Mouse (Mus musculus) MEL (cell line): ENCODE results near the gene Lama5. TPM values are rescaled to one million over a fixed set of nuclear protein-coding genes. Genes with fewer than 3 reads are reported as not detected.

Experiments
- DNase-seq: peaks from one replicate; pipeline ENCODE4 v3.0.0; 2011; ENCODE audit warnings: low read depth, low spot score
- H3K27ac ChIP-seq: 2 replicates; pipeline ENCODE4 v1.5.1; 2012; ENCODE audit warnings: low read depth, mild to moderate bottlenecking, control low read depth, low read length, moderate library complexity; ENCODE audit not compliant: control insufficient read depth
- H3K27me3 ChIP-seq, 2 experiments: fragments of 150-350 bp in 1 of 2; sonication (generic) in 1 of 2; 2 replicates each; pipeline ENCODE4 v1.6.1; 2012; ENCODE audit warnings: low read length in 2 of 2, mild to moderate bottlenecking in 2 of 2, improper control_type of control experiment in 1 of 2, moderate library complexity in 1 of 2; ENCODE audit not compliant: insufficient read depth in 2 of 2, control insufficient read depth in 1 of 2
- H3K36me3 ChIP-seq, 2 experiments: 2 replicates each; pipeline ENCODE4 v1.6.1; 2012 to 2014; ENCODE audit warnings: low read length in 2 of 2, improper control_type of control experiment in 1 of 2, inconsistent platforms in 1 of 2, mild to moderate bottlenecking in 1 of 2; ENCODE audit not compliant: insufficient read depth in 2 of 2, control insufficient read depth in 1 of 2
- H3K4me1 ChIP-seq, 2 experiments: fragments of 150-350 bp in 1 of 2; sonication (generic) in 1 of 2; 2 replicates each; pipeline ENCODE4 v1.6.1; 2012; ENCODE audit warnings: low read length in 2 of 2, improper control_type of control experiment in 1 of 2, mild to moderate bottlenecking in 1 of 2; ENCODE audit not compliant: insufficient read depth in 2 of 2, control insufficient read depth in 1 of 2
- H3K4me3 ChIP-seq, 2 experiments: fragments of 150-350 bp in 1 of 2; sonication (generic) in 1 of 2; 2 replicates each; pipeline ENCODE4 v1.5.1; 2012; ENCODE audit warnings: low read depth in 2 of 2, low read length in 2 of 2, mild to moderate bottlenecking in 2 of 2, moderate library complexity in 2 of 2, control low read depth in 1 of 2, improper control_type of control experiment in 1 of 2; ENCODE audit not compliant: control insufficient read depth in 1 of 2, insufficient read depth in 1 of 2
- H3K79me2 ChIP-seq: 2 replicates; pipeline ENCODE4 v1.6.1; 2012; ENCODE audit warnings: mild to moderate bottlenecking, low read length, moderate library complexity; ENCODE audit not compliant: control insufficient read depth, poor library complexity, insufficient read depth
- H3K9ac ChIP-seq: 2 replicates; pipeline ENCODE4 v1.6.1; 2012; ENCODE audit warnings: low read depth, mild to moderate bottlenecking, control low read depth, low read length, moderate library complexity; ENCODE audit not compliant: control insufficient read depth, poor library complexity, severe bottlenecking
- H3K9me3 ChIP-seq: fragments of 150-350 bp; sonication (generic); replicated peaks from 2 replicates; pipeline ENCODE4 v1.6.1; 2012; ENCODE audit warnings: mild to moderate bottlenecking, low read length, improper control_type of control experiment, moderate library complexity; ENCODE audit not compliant: insufficient read depth
- BHLHE40 ChIP-seq: IDR thresholded peaks from 2 replicates; pipeline ENCODE4 v1.6.1; 2012; ENCODE audit warnings: low read depth, mild to moderate bottlenecking, inconsistent platforms, low read length, improper control_type of control experiment, borderline replicate concordance
- CHD1 ChIP-seq: IDR thresholded peaks from 2 replicates; pipeline ENCODE4 v1.6.1; 2012; ENCODE audit warnings: low read depth, mild to moderate bottlenecking, inconsistent platforms, low read length, improper control_type of control experiment
- CHD2 ChIP-seq: IDR thresholded peaks from 2 replicates; pipeline ENCODE4 v1.6.1; 2011; ENCODE audit warnings: low read length, improper control_type of control experiment
- CTCF ChIP-seq, 3 experiments: IDR thresholded peaks in 2 of 3; conservative IDR thresholded peaks in 1 of 3; 2 replicates each; pipeline ENCODE4 v1.5.1; 2011 to 2012; ENCODE audit warnings: low read length in 3 of 3, low read depth in 2 of 3, mild to moderate bottlenecking in 2 of 3, improper control_type of control experiment in 1 of 3, inconsistent platforms in 1 of 3, mixed read lengths in 1 of 3, moderate library complexity in 1 of 3; ENCODE audit not compliant: control insufficient read depth in 1 of 3, insufficient read depth in 1 of 3, poor library complexity in 1 of 3, severe bottlenecking in 1 of 3
- E2F4 ChIP-seq: IDR thresholded peaks from 2 replicates; pipeline ENCODE4 v1.6.1; 2011; ENCODE audit warnings: low read depth, low read length, improper control_type of control experiment, borderline replicate concordance
- ELF1 ChIP-seq: IDR thresholded peaks from 2 replicates; pipeline ENCODE4 v1.6.1; 2014; ENCODE audit warnings: low read depth, mild to moderate bottlenecking, inconsistent platforms, low read length, improper control_type of control experiment, moderate library complexity
- ETS1 ChIP-seq: IDR thresholded peaks from 2 replicates; pipeline ENCODE4 v1.6.1; 2012; ENCODE audit warnings: low read depth, mild to moderate bottlenecking, inconsistent platforms, low read length, improper control_type of control experiment, moderate library complexity
- GATA1 ChIP-seq: IDR thresholded peaks from 2 replicates; pipeline ENCODE4 v1.6.1; 2011; ENCODE audit warnings: low read depth, low read length, improper control_type of control experiment
- HCFC1 ChIP-seq: IDR thresholded peaks from 2 replicates; pipeline ENCODE4 v1.6.1; 2012; ENCODE audit warnings: low read depth, mild to moderate bottlenecking, inconsistent platforms, low read length, improper control_type of control experiment, moderate library complexity
- KAT2A ChIP-seq: conservative IDR thresholded peaks from 2 replicates; pipeline ENCODE4 v1.6.1; 2012; ENCODE audit warnings: low read depth, low read length, improper control_type of control experiment, inconsistent platforms
- MAX ChIP-seq: IDR thresholded peaks from 2 replicates; pipeline ENCODE4 v1.6.1; 2011; ENCODE audit warnings: low read length, improper control_type of control experiment
- MEF2A ChIP-seq: IDR thresholded peaks from 2 replicates; pipeline ENCODE4 v1.6.1; 2014; ENCODE audit warnings: low read depth, mild to moderate bottlenecking, inconsistent platforms, low read length, improper control_type of control experiment; ENCODE audit not compliant: poor library complexity, insufficient replicate concordance, severe bottlenecking; ENCODE audit errors: extremely low read depth
- MXI1 ChIP-seq: IDR thresholded peaks from 2 replicates; pipeline ENCODE4 v1.6.1; 2011; ENCODE audit warnings: mild to moderate bottlenecking, low read depth, low read length, improper control_type of control experiment
- MYC ChIP-seq: IDR thresholded peaks from 2 replicates; pipeline ENCODE4 v1.6.1; 2011; ENCODE audit warnings: low read depth, mild to moderate bottlenecking, low read length, improper control_type of control experiment, moderate library complexity
- NELFE ChIP-seq: IDR thresholded peaks from 2 replicates; pipeline ENCODE4 v1.6.1; 2011; ENCODE audit warnings: low read depth, low read length, improper control_type of control experiment
- NRF1 ChIP-seq: IDR thresholded peaks from 2 replicates; pipeline ENCODE4 v1.6.1; 2014; ENCODE audit warnings: low read depth, mild to moderate bottlenecking, inconsistent platforms, low read length, improper control_type of control experiment, moderate library complexity; ENCODE audit not compliant: poor library complexity, insufficient read depth, severe bottlenecking
- POLR2A ChIP-seq, 2 experiments: IDR thresholded peaks; 2 replicates each; pipeline ENCODE4 v1.6.1; 2011 to 2012; ENCODE audit warnings: low read length in 2 of 2, mild to moderate bottlenecking in 2 of 2, control low read depth in 1 of 2, improper control_type of control experiment in 1 of 2, low read depth in 1 of 2, moderate library complexity in 1 of 2; ENCODE audit not compliant: control insufficient read depth in 1 of 2, insufficient read depth in 1 of 2, poor library complexity in 1 of 2
- POLR2AphosphoS2 ChIP-seq: IDR thresholded peaks from 2 replicates; pipeline ENCODE4 v1.6.1; 2011; ENCODE audit warnings: low read length, improper control_type of control experiment
- POLR2AphosphoS5 ChIP-seq: IDR thresholded peaks from 2 replicates; pipeline ENCODE4 v1.6.1; 2012; ENCODE audit warnings: low read depth, borderline replicate concordance, mild to moderate bottlenecking, inconsistent platforms, low read length, moderate library complexity, mixed read lengths
- RAD21 ChIP-seq: IDR thresholded peaks from 2 replicates; pipeline ENCODE4 v1.6.1; 2011; ENCODE audit warnings: mild to moderate bottlenecking, low read depth, low read length, improper control_type of control experiment
- RCOR1 ChIP-seq: IDR thresholded peaks from 2 replicates; pipeline ENCODE4 v1.6.1; 2012; ENCODE audit warnings: low read depth, mild to moderate bottlenecking, inconsistent platforms, low read length, improper control_type of control experiment
- SIN3A ChIP-seq: IDR thresholded peaks from 2 replicates; pipeline ENCODE4 v1.6.1; 2012; ENCODE audit warnings: low read length, improper control_type of control experiment, inconsistent platforms
- TAL1 ChIP-seq: IDR thresholded peaks from 2 replicates; pipeline ENCODE4 v1.6.1; 2012; ENCODE audit warnings: mild to moderate bottlenecking, inconsistent platforms, low read length, moderate library complexity, mixed read lengths
- USF1 ChIP-seq: IDR thresholded peaks from 2 replicates; pipeline ENCODE4 v1.6.1; 2014; ENCODE audit warnings: low read depth, mild to moderate bottlenecking, inconsistent platforms, low read length, improper control_type of control experiment, moderate library complexity
- ZC3H11A ChIP-seq: IDR thresholded peaks from 2 replicates; pipeline ENCODE4 v1.6.1; 2012; ENCODE audit warnings: low read depth, mild to moderate bottlenecking, inconsistent platforms, low read length, improper control_type of control experiment
- ZKSCAN1 ChIP-seq: IDR thresholded peaks from 2 replicates; pipeline ENCODE4 v1.6.1; 2012; ENCODE audit warnings: low read depth, mild to moderate bottlenecking, inconsistent platforms, low read length, improper control_type of control experiment, moderate library complexity
- ZMIZ1 ChIP-seq: IDR thresholded peaks from 2 replicates; pipeline ENCODE4 v1.6.1; 2012; ENCODE audit warnings: low read depth, mild to moderate bottlenecking, inconsistent platforms, low read length, improper control_type of control experiment, moderate library complexity
- ZNF384 ChIP-seq: IDR thresholded peaks from 2 replicates; pipeline ENCODE4 v1.6.1; 2012; ENCODE audit warnings: low read depth, mild to moderate bottlenecking, inconsistent platforms, low read length, improper control_type of control experiment
- polyA plus RNA-seq, 2 experiments: library from polyadenylated mRNA; stranded (reverse) in 1 of 2; unstranded in 1 of 2; fragments of >175 nt in 1 of 2; fragments of >200 nt in 1 of 2; gene quantifications; 2 replicates each; pipeline versions ENCODE4 v1.2.1 to v1.2.4; 2012; ENCODE audit warnings: low replicate concordance in 2 of 2, low read depth in 1 of 2; ENCODE audit not compliant: insufficient read length in 2 of 2, insufficient read depth in 1 of 2, missing spikeins in 1 of 2
- total RNA-seq: library from RNA; depleted of rRNA; stranded (reverse); fragments of 300-350 nt; gene quantifications from 2 replicates; pipeline ENCODE4 v1.2.3, GENCODE M21; 2012

Lama5 gene
- total and polyA plus RNA-seq, 3 experiments: 6.1 to 14.6 TPM; not detected in 1

DNA sequence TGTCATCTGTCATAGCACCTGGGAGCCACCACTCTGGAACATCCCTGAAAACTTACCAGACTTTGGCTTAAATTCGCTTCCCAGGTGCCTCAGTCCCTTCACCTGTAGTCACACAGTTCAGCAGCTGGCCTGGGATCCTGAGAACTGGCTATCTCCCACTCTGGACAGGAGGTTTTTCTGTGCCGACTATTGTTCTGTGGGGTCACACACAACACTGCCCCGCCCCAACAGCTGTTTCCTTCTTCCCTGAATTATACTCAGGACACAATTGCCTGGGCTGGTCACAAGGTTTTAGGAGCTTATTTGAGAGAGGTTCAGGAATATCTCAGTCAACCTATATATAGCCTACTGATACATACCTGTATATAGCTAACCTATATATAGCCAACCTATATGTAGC lies 36.8 kb upstream of the Lama5 start:
- no peak for DNase-seq
- no peaks in the 10 kb centered on the region for H3K27me3 ChIP-seq
- no peak overlapping the region for H3K9ac ChIP-seq
- H3K4me3 ChIP-seq: no peak overlapping the region
- no peak overlapping the region for H3K27ac ChIP-seq
- H3K36me3 ChIP-seq: peaks cover 6 to 9% of the 10 kb centered on the region in 2 experiments
- H3K79me2 ChIP-seq: peaks cover 13% of the 10 kb centered on the region
- H3K4me1 ChIP-seq: no peaks in the 10 kb centered on the region; a peak in 1 of 4 replicates
- no peak for TF ChIP-seq POLR2AphosphoS5
- no peak for TF ChIP-seq GATA1
- TF ChIP-seq RCOR1: no peak
- TF ChIP-seq ZMIZ1: no peak
- TF ChIP-seq NRF1: no peak
- no peak for TF ChIP-seq ETS1
- TF ChIP-seq POLR2AphosphoS2: no peak
- no peak for TF ChIP-seq MEF2A
- TF ChIP-seq MYC: no peak
- no peak for TF ChIP-seq TAL1
- TF ChIP-seq RAD21: no peak
- no peak for TF ChIP-seq USF1
- TF ChIP-seq ZKSCAN1: no peak
- no peak for TF ChIP-seq ELF1
- no peak for TF ChIP-seq MXI1
- no peak for TF ChIP-seq KAT2A
- no peak for TF ChIP-seq CHD2
- no peaks in the 10 kb centered on the region for H3K9me3 ChIP-seq

DNA sequence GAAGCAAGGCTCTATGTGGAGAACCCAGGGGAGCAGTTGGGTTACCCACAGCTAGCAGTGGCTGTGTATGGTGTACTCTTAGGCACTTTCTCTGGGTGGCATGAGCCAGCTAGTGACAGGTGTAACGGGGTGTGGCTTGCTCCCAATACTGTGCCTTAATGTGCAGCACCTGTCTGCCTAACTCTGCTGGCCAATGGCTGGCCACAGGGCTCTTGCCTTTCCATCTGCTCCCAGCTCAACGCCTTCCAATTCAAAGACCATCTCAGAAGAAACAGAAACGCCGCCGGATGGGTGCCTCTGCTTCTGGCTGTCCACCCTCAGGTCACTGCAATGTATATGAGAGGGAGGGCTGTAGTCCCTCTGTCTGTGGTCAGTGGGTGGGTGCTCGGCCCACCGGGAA lies 36.2 kb upstream of the Lama5 start:
- Histone ChIP-seq H3K9me3 (no peaks in the 10 kb centered on the region), H3K27me3 (no peaks in the 10 kb centered on the region), H3K4me3 (no peak overlapping the region), H3K27ac (no peak overlapping the region), H3K36me3 (peaks cover 6 to 9% of the 10 kb centered on the region in 2 experiments), H3K79me2 (peaks cover 15% of the 10 kb centered on the region), H3K4me1 (no peaks in the 10 kb centered on the region), H3K9ac (no peak overlapping the region)
- no peak for DNase-seq
- TF ChIP-seq NRF1 (no peak), ZNF384 (no peak), CHD2 (no peak), USF1 (no peak), ZKSCAN1 (no peak), RAD21 (no peak), KAT2A (no peak), TAL1 (no peak), HCFC1 (no peak), CTCF (IDR thresholded peaks at IDR 0.05 in 2 of 3, conservative IDR thresholded peaks at IDR 0.05 in 1 of 3; ENCODE audit: control insufficient read depth in 1 of 3, insufficient read depth in 1 of 3, low read depth in 2 of 3, low read length in 3 of 3, poor library complexity in 1 of 3, severe bottlenecking in 1 of 3) (no peak), MAX (no peak), POLR2A (IDR thresholded peaks at IDR 0.05; ENCODE audit: control insufficient read depth in 1 of 2, insufficient read depth in 1 of 2, low read depth in 1 of 2, low read length in 2 of 2, poor library complexity in 1 of 2) (no peak), E2F4 (no peak), CHD1 (no peak), MEF2A (no peak), SIN3A (no peak), ZC3H11A (no peak), BHLHE40 (no peak), NELFE (no peak)
